Mouse (Mus musculus) stomach, embryonic 14.5 days (tissue): ENCODE data around the gene Eci1. TPM values are rescaled to one million over a fixed set of nuclear protein-coding genes. Genes with fewer than 3 reads are reported as not detected.
"Not testable (repeated sequence)": the region's sequence is repeated elsewhere in the genome, so short reads cannot be mapped to it uniquely, and the experiment has no call there.

Experiments
- ATAC-seq: fragments of 200-750 bp; cut with Nextera tagmentation; 2 replicates; pipeline ENCODE4 v1.8.0; 2017; ENCODE audit warnings: low read depth, moderate TSS enrichment; ENCODE audit not compliant: insufficient number of reproducible peaks, insufficient read depth, low FRiP score
- H3K27ac ChIP-seq: fragments of 300-500 bp; sonication (generic); 2 replicates; pipeline ENCODE4 v1.5.1; 2014; ENCODE audit warnings: mild to moderate bottlenecking, low read length, moderate library complexity, mixed read lengths
- H3K27me3 ChIP-seq: fragments of 300-500 bp; sonication (generic); 2 replicates; pipeline ENCODE4 v1.6.1; 2014; ENCODE audit warnings: low read length, control low read depth, mixed read lengths; ENCODE audit not compliant: control insufficient read depth, insufficient read depth
- H3K36me3 ChIP-seq: fragments of 300-500 bp; sonication (generic); 2 replicates; pipeline ENCODE4 v1.6.1; 2014; ENCODE audit warnings: mild to moderate bottlenecking, control low read depth, low read length, moderate library complexity, mixed read lengths; ENCODE audit not compliant: control insufficient read depth, insufficient read depth
- H3K4me1 ChIP-seq: fragments of 300-500 bp; sonication (generic); 2 replicates; pipeline ENCODE4 v1.6.1; 2014; ENCODE audit warnings: low read length, control low read depth, mixed read lengths; ENCODE audit not compliant: control insufficient read depth, insufficient read depth
- H3K4me2 ChIP-seq: fragments of 300-500 bp; sonication (generic); replicated peaks from 2 replicates; pipeline ENCODE4 v1.6.1; 2014; ENCODE audit warnings: low read depth, low read length, control low read depth
- H3K4me3 ChIP-seq: fragments of 300-500 bp; sonication (generic); 2 replicates; pipeline ENCODE4 v1.5.1; 2014; ENCODE audit warnings: low read depth, low read length, control low read depth
- H3K9ac ChIP-seq: fragments of 300-500 bp; sonication (generic); replicated peaks from 2 replicates; pipeline ENCODE4 v1.6.1; 2014; ENCODE audit warnings: low read depth, mild to moderate bottlenecking, control low read depth, low read length, moderate library complexity, mixed read lengths
- H3K9me3 ChIP-seq: fragments of 300-500 bp; sonication (generic); 2 replicates; pipeline ENCODE4 v1.6.1; 2016; ENCODE audit warnings: low read depth, low read length, control low read depth; ENCODE audit not compliant: control insufficient read depth
- WGBS: fragments of 180-500 bp; shearing (Covaris S2); extraction: QIAGEN DNeasy Blood & Tissue Kit; methylation state at CpG from one replicate; pipeline ENCODE4 v1.1.7; 2014; 5-methylcytosine and 5-hydroxymethylcytosine counted together
- polyA plus RNA-seq: library from polyadenylated mRNA; unstranded; fragments of >200 nt; fragmentation: Nextera tagmentation; extraction: Ambion mirVana; gene quantifications from 2 replicates; pipeline ENCODE4 v1.2.1, GENCODE M21; 2014

Eci1 gene
- polyA plus RNA-seq, 1 experiment from 2014 or later = 112 TPM

DNA sequence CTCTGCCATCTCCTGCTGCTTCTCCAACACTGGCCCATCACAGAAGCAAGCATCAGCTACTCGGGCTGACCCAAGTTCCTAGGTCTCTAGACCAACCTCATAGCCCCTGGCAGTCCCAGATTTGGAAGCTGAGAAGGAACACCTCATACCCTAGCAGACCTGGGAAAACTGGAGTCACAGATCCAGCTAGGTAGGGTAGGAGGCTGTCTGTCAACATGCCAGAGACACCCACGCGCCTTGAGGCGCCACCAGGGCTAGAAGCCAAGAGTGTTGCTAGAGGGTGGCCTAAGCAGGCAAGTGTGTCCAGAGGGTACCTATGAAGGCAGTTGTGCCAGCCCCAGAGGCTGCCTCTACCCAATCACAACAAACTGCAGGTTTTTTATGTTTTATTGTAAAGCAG lies 17.0 kb downstream of the Eci1 start:
- Histone ChIP-seq H3K4me1 (no peaks in the 10 kb centered on the region), H3K36me3 (peaks cover 76% of the 10 kb centered on the region), H3K9ac (no peak overlapping the region), H3K4me2 (no peak overlapping the region), H3K27ac (no peak overlapping the region), H3K4me3 (no peak overlapping the region), H3K9me3 (no peaks in the 10 kb centered on the region), H3K27me3 (no peaks in the 10 kb centered on the region)
- 86% methylated on average over 4 of the region's 4 CpGs for WGBS
- ATAC-seq = no peak

DNA sequence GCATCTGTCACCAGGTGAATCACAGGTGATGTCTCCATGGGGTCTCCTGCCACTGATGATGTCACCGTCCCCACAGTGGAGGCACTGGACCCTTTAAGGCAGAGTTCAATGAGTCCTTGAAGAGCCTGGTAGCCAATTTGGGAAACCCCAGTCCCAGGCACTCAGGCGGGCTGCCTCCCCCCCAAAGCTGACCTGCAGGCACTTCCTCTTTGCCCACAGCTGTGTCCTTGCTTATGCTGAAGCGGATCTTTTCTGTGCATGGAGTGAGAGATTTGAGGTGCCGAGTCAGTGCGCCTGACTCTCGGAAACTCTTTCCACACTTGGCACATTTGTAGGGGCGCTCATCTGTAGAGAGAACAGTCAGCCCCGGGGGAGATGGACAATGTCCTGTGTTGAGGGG lies 20.1 kb downstream of the Eci1 start:
- H3K9me3 ChIP-seq = no peaks in the 10 kb centered on the region
- H3K4me3 ChIP-seq = no peak overlapping the region
- WGBS = 93% methylated on average over 8 of the region's 8 CpGs
- peaks cover 81% of the 10 kb centered on the region for H3K36me3 ChIP-seq
- H3K9ac ChIP-seq = no peak overlapping the region
- no peaks in the 10 kb centered on the region for H3K27me3 ChIP-seq
- H3K4me1 ChIP-seq = no peaks in the 10 kb centered on the region
- ATAC-seq = no peak
- no peak overlapping the region for H3K27ac ChIP-seq
- no peak overlapping the region for H3K4me2 ChIP-seq

DNA sequence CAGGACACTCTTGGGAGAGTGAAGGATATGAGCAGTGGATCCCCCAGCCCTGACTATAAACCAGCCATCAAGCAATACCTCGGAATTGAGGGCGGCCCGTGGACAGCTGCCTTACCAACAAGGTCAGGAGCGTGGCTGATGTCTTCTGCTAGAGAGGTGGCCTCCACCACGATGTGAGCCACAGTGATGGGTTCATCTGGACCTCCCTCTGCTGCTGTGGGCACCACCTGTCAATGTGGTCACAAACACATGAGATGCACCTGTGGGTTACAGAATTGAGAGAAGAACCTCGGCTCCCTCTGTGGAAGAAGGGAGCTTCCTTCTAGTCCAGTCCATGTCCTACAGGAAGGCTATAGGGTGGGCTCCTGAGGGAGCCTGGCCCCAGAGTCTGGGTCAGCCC lies 23.1 kb downstream of the Eci1 start:
- Histone ChIP-seq H3K36me3 (peaks cover 68% of the 10 kb centered on the region), H3K4me1 (peaks cover 10% of the 10 kb centered on the region; the same call in 1 of the 2 replicates), H3K9me3 (no peaks in the 10 kb centered on the region), H3K27ac (no peak overlapping the region), H3K27me3 (no peaks in the 10 kb centered on the region), H3K9ac (no peak overlapping the region), H3K4me2 (no peak overlapping the region), H3K4me3 (no peak overlapping the region)
- 92% methylated on average over 6 of the region's 6 CpGs for WGBS
- ATAC-seq = no peak

DNA sequence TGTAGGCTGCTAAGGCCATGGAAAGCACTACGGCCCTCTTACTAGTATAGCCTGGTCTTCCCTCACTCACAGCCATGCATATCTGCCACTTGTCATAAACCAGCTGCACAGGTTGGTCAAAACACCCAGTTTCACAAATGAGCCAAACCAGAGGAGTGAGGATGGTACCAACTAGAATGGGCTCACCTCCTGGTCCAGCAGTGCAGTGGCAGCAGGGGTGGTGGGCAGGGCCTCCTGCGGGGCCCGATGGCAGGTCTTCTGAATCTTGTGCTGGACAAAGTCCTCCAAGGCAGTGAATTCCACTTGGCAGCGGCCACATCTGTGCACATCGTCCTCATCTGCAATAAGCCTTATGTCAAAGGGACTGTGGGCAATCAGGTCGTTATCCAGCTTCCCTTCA lies 24.8 kb downstream of the Eci1 start:
- 95% methylated on average over 6 of the region's 6 CpGs for WGBS

DNA sequence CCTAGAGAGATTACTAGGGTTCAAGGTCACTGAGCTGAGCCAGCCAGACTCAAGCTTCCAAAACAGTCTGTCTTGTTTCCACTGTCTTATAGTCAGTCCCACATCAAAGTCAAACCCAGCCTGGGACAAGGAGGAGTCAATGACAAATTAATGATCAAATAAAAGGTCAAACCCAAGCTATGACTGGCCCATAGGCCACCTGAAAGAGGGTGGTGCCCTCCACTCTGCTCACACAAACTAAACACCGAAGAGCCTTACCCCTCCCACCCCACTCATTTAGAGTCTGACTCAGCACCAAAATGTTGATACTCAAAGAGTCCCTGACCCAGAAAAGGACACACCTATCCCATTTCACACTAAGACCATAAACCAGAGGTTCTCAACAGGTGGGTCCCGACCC lies 26.9 kb downstream of the Eci1 start:
- Histone ChIP-seq H3K4me1 (peaks cover 10% of the 10 kb centered on the region; the same call in 1 of the 2 replicates), H3K4me2 (0 out of 2 replicates have a peak overlapping the region, but pooled peaks have one; percentile 73), H3K36me3 (peaks cover 29% of the 10 kb centered on the region), H3K27me3 (no peaks in the 10 kb centered on the region), H3K4me3 (no peak overlapping the region), H3K9me3 (no peaks in the 10 kb centered on the region), H3K27ac (no peak overlapping the region), H3K9ac (no peak overlapping the region)
- ATAC-seq = no peak
- 66% methylated on average over 2 of the region's 2 CpGs for WGBS

More for the DNA sequence above, 24.8 kb downstream of the Eci1 start:
- Histone ChIP-seq H3K9me3 (no peaks in the 10 kb centered on the region), H3K4me2 (no peak overlapping the region), H3K27ac (no peak overlapping the region), H3K27me3 (no peaks in the 10 kb centered on the region), H3K4me1 (peaks cover 10% of the 10 kb centered on the region; the same call in 1 of the 2 replicates), H3K4me3 (no peak overlapping the region), H3K36me3 (peaks cover 50% of the 10 kb centered on the region), H3K9ac (no peak overlapping the region)
- ATAC-seq = no peak

DNA sequence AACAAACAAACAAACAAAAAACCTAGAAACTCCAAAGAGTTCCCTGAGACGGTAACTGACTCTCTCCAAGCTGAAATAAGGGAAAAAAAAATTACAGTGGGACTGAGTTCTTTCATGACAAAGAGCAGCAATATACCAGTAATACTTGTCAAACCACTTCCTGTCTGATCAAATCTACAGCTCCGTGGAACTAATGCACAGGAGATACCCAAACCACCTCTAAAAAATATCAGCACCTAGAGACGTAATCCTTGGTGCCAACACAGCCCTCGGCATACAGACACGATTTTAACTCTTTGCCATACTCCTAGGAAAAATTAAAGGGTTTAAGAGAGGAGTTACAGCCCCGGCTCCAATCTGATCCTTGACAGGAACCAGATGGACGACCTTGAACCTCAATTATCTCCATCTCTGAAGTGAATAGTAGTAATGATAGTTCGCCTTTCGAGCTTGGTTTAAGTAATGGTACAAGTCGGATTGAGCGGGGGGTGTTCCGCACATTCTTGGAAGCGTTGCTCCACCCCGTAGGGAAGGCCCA lies 27.8 kb downstream of the Eci1 start:
- Histone ChIP-seq H3K4me3 (peak overlapping the region; percentile 77), H3K4me2 (peak overlapping the region; percentile 73), H3K9ac (peak overlapping the region; percentile 95), H3K27ac (peak overlapping the region; percentile 98), H3K27me3 (no peaks in the 10 kb centered on the region), H3K36me3 (peaks cover 20% of the 10 kb centered on the region), H3K9me3 (no peaks in the 10 kb centered on the region), H3K4me1 (peaks cover 10% of the 10 kb centered on the region; the same call in 1 of the 2 replicates)
- 2% methylated on average over 14 of the region's 14 CpGs for WGBS
- no peak for ATAC-seq

DNA sequence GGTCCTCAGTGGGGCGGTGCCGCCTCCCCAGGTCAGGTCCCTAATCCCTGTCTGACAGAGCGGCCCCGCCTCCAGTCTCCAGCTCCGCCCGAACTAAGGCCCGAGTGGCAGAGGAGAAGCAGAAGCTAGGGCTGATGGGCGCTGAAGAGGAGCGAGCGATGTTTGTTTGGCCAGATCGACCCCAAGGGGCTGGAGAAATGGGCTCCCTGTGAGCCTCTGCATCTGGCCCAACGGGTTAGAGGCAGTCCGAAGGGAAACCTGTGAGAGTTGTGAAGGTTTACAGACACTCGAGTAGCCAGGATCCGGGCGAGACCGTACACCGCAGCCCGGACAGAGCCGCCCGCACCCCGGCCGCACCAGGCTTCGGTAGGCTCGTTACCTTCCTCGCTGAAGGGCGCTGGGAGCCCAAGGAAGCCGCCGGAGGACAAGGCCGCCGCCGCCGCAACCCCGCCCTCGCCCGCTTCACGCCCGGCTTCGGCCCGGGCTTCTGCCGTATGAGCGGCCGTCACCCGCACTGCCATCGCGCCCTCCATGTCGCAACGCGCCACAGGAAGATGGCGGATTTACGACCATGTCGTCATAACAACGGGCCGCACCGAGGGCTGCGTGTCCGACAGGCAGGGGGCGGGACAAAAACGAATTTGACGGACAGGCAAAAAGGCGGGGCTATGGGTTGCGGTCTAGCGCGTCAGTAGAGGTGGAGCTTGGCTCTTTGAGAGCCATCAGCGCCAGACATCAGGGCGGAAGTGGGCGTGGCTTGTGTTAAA lies 28.5 kb downstream of the Eci1 start:
- H3K9me3 ChIP-seq = no peaks in the 10 kb centered on the region
- WGBS = under 1% methylated on average over 61 of the region's 67 CpGs
- peaks cover 14% of the 10 kb centered on the region for H3K36me3 ChIP-seq
- peak overlapping the region; percentile 98 for H3K27ac ChIP-seq
- H3K4me3 ChIP-seq = peak overlapping the region; percentile 77
- peak; percentile 95 for ATAC-seq
- no peaks in the 10 kb centered on the region for H3K27me3 ChIP-seq
- H3K9ac ChIP-seq = peak overlapping the region; percentile 95
- peak overlapping the region; percentile 73 for H3K4me2 ChIP-seq
- H3K4me1 ChIP-seq = peaks cover 10% of the 10 kb centered on the region; the same call in 1 of the 2 replicates

DNA sequence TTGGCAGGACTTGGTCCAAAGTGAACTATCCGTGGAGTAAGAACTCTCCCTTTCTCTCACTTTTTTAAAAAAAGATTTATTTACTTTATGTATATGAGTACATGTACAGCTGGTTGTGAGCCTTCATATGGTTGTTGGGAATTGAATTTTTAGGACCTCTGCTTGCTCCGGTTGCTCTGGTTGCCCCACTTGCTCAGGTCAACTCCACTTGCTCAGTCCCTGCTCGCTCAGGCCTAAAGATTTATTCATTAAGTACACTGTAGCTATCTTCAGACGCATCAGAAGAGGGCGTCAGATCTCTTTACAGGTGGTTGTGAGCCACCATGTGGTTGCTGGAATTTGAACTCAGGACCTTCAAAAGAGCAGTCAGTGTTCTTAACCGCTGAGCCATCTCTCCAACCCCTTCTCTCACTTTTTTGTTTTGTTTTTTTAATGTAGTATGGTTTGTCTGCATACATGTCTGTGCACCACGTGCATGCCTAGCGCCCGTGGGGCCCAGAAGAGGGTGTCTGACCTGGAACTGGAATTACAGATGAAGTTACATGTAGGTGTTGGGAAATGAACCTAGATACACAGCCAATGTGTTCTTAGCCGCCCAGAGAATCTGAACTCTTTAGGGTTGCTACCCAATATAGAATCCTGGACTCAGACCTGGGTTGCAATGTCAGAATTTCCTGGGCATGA lies 29.2 kb downstream of the Eci1 start:
- H3K9ac ChIP-seq, H3K36me3 ChIP-seq, H3K4me1 ChIP-seq, H3K27me3 ChIP-seq, ATAC-seq, H3K9me3 ChIP-seq: not testable (repeated sequence)
- Histone ChIP-seq H3K27ac (peak overlapping the region; percentile 10; the same call in 1 of the 2 replicates), H3K4me2 (peak overlapping the region; percentile 30), H3K4me3 (peak overlapping the region; percentile 77; the same call in 1 of the 2 replicates)
- 49% methylated on average over 10 of the region's 10 CpGs for WGBS
